Mouse (Mus musculus): Measurements from ENCODE around the gene Exog.

GRCm38 (mm10) chr9:119513816-119514215 lies 69.1 kb downstream of the Exog start:
- TF ChIP-seq POLR2A (IDR thresholded peaks at IDR 0.05; ENCODE audit: low read depth, low read length) (no peak), CTCF (IDR thresholded peaks at IDR 0.05; ENCODE audit: borderline replicate concordance, insufficient read depth, low read length) (no peak)

Data from embryonic fibroblast, embryonic 13.5 days (primary cell).